In the genomic region with DNA sequence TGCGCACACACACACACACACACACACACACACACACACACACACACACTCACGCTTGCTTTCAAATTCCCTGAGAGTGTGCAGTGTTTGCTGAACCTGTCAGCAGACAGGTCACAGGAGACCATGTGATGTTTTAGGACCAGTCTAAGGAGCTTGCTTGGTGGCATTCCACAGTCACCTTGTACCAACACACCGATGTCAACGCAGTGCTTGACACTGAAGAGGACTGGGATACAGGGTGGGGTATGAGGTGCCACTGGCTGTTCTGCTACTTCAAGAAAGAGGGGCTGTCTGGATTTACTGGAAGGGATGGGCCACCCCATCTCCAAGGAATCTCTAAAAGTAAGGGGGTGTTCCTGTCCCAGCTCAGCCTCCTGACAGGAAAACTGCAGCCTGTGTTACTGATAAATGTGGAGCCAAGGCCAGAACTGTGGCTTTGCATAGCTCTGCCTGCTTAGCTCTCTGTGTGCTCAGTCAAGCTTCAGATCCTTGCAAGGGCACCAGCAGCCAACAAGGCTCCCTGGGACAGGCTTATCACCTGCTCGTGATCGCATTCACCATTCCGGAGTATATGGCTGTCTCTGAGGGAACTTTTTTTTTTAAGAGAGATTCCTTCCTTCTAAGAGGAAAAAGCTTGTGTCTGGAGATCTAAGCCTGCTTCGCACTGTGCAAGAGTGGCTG, we compare ENCODE assay signal across 14 mouse cellular contexts.
DNase-seq lines count a peak whose midpoint lies in the region; ATAC-seq and TF ChIP-seq lines count a peak whose summit lies in the region.
"Had no signal": no experiment of that assay in that cellular context is flagged by ENCODE, and none has a peak within 500 bp of the region (broad histone marks: within the 10 kb centered on the region; RNA-seq: fewer than 3 reads in every experiment).

No protein-coding gene starts in this region.

- peaks cover 17% of the 10 kb centered on the region for H3K27me3 ChIP-seq in heart, embryonic 15.5 days
- no peaks in the 10 kb centered on the region for H3K27me3 ChIP-seq in kidney, adult 2 months (replicated peaks; ENCODE audit: control insufficient read depth, insufficient read depth, low read length)

- peak overlapping the region; percentile 43; the same call in 1 of the 2 replicates for H3K27ac ChIP-seq in heart, embryonic 15.5 days
- peak overlapping the region; percentile 90 for H3K27ac ChIP-seq in kidney, adult 2 months (ENCODE audit: insufficient read depth, low read depth, low read length)

- no peaks in the 10 kb centered on the region for H3K36me3 ChIP-seq in heart, embryonic 15.5 days
- no peaks in the 10 kb centered on the region for H3K36me3 ChIP-seq in kidney, adult 2 months (ENCODE audit: control insufficient read depth, insufficient read depth, low read length)

- H3K9me3 ChIP-seq in heart, embryonic 15.5 days (replicated peaks) = no peaks in the 10 kb centered on the region

- no peak for DNase-seq in heart, adult 11 months
- DNase-seq in kidney, adult 2 months = peak; percentile 61
- DNase-seq in kidney, postnatal 36 days = peak; percentile 30 to 38
- DNase-seq in lung, postnatal 36 days = peak; percentile 85
- DNase-seq in spleen, adult 18-20 months = no peak
- no peak for DNase-seq in adrenal gland, adult (ENCODE audit: inconsistent age in 2 of 2, low spot score in 1 of 2)
- no peak for DNase-seq in left cerebral cortex, adult 9 months (ENCODE audit: low spot score in 2 of 2)
- DNase-seq: adrenal gland, postnatal 36 days; gastrocnemius, postnatal 10 days; thymus, adult 18-20 months had no signal

- H3K4me3 ChIP-seq in heart, embryonic 15.5 days = no peak overlapping the region
- no peak overlapping the region for H3K4me3 ChIP-seq in kidney, adult 2 months (ENCODE audit: insufficient read depth, low read depth, low read length)
- H3K4me3 ChIP-seq: myocyte had no signal

- no peak overlapping the region for H3K9ac ChIP-seq in heart, embryonic 15.5 days

- TF ChIP-seq CTCF in kidney, adult 2 months (conservative IDR thresholded peaks at IDR 0.05; ENCODE audit: insufficient read depth, insufficient read length, low read depth, low read length) = no peak

- no peak for TF ChIP-seq POLR2A in kidney, adult 2 months (IDR thresholded peaks at IDR 0.05; ENCODE audit: low read depth, low read length)

- WGBS in heart, embryonic 15.5 days = 46% methylated on average over 8 of the region's 8 CpGs
- WGBS in kidney, adult 2 months = 67% methylated on average over 8 of the region's 8 CpGs

- peaks cover 50% of the 10 kb centered on the region for H3K4me1 ChIP-seq in heart, embryonic 15.5 days (replicated peaks)
- peaks cover 5% of the 10 kb centered on the region; the same call in 1 of the 2 replicates for H3K4me1 ChIP-seq in kidney, adult 2 months (ENCODE audit: control insufficient read depth, insufficient read depth, low read length)

- ATAC-seq in heart, embryonic 15.5 days (replicated peaks; ENCODE audit: insufficient number of reproducible peaks, insufficient read depth, low FRiP score, low read depth) = no peak
- ATAC-seq: forebrain, embryonic 14.5 days had no signal

- H3K4me2 ChIP-seq in heart, embryonic 15.5 days = no peak overlapping the region
- H3K4me2 ChIP-seq: liver, embryonic 11.5 days had no signal

Comparison
In these comparisons a context has a peak if more than half of its experiments do, and no peak if none do; other contexts are left out.
1. DNase-seq: peak in kidney, adult 2 months (single experiment), kidney, postnatal 36 days (2 of 2) and lung, postnatal 36 days (single experiment); none in heart, adult 11 months (single experiment), spleen, adult 18-20 months (0 of 2), adrenal gland, adult (0 of 2) and left cerebral cortex, adult 9 months (0 of 2).